Mouse (Mus musculus): Measurements from ENCODE around the gene Alkbh5. TPM values are rescaled to one million over a fixed set of nuclear protein-coding genes. Genes with fewer than 3 reads are reported as not detected.

Gene Alkbh5
- total RNA-seq (2014; fragmentation: Nextera tagmentation) (33.5 and 37.7 TPM in 2 replicates), total RNA-seq (2017) (25.4 and 28.1 TPM in 2 replicates)

DNA sequence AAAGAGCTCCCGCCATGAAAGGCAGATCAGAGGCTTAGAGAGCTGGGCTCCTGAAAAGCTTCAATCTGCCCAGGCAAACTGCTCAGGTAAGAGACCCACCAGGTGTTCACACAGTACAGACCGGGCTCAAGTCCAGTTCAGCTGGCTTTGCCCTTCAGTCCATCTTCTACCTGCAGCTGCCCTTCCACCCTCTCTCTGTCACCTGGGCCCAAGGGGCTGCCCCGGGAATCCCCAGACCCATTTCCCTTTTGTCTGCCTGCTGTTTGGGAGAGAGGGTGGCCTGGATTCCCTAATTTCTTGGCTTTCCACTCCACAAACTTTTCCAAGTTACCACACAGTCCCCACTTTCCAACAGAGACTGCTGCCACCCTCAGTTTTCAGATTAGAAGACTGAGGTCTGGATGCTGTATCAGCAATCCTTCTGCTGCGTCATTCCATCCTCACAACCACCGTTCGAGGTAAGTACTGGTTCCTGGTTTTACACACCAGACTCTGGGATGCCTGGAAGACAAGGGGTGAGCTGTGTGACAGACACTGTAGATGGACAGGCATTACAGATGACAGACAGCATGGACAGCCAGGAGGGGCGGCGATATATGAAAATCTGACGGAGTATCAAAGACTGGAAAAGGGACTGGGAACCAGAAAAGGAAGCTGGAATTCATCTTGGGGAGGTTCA lies at the start of gene Alkbh5:
Alkbh5 (plus strand) TSS at position 202 of the 679 bp plus-strand sequence.
- ATAC-seq (replicated peaks; ENCODE audit: low FRiP score, low TSS enrichment, poor library complexity, severe bottlenecking) = no peak

GRCm38 (mm10) chr11:60492726-60493125 lies 43.5 kb upstream of the Alkbh5 start:
- ATAC-seq (replicated peaks; ENCODE audit: low FRiP score, low TSS enrichment, poor library complexity, severe bottlenecking) = no peak

DNA sequence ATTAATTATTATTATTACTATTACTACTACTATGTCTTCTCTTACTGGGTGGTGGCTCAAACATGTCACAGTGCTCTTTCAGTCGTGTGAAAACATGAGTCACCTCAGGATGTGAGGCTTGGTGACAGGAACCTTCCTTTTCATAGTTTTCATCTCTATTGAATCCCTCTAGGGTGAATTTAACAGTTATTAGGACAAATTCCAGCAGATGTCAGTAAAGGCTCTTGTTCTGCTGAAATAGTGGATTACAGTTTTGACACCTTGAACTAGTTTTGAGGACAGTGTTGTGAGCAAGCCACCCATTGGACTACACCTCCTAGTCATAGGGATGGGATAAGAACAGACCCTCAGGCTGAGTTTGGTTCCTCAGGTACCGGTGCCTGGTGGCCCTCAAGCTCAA lies 40.5 kb upstream of the Alkbh5 start:
- ATAC-seq (replicated peaks; ENCODE audit: low FRiP score, low TSS enrichment, poor library complexity, severe bottlenecking) = no peak

GRCm38 (mm10) chr11:60507281-60507680 lies 28.9 kb upstream of the Alkbh5 start:
- ATAC-seq (replicated peaks; ENCODE audit: low FRiP score, low TSS enrichment, poor library complexity, severe bottlenecking) = no peak

- ATAC-seq (replicated peaks; ENCODE audit: low FRiP score, low TSS enrichment, poor library complexity, severe bottlenecking) = peak; percentile 82
These were observed 27.2 kb upstream of the Alkbh5 start for GRCm38 (mm10) chr11:60508950-60509349.

DNA sequence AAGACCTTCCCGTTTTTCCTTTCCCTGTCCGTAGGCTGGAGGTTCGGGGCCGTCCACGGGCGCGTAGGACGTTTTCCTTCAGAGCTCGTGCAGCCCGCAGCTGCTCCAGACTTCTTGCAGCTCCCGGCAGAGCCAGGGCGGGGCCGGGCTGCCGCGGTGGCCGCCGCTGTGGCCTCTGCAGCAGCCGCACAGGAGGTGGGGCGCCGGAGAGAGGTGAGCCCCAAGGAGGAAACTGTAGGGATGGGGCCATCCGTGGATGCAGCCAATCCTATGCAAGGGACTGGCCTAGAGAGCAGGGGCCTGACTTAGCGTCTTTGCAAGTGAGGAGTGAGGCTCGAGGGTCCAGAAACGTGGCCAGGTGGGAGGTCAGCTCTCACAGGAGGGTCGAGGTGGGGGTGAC lies 26.7 kb upstream of the Alkbh5 start:
- ATAC-seq (replicated peaks; ENCODE audit: low FRiP score, low TSS enrichment, poor library complexity, severe bottlenecking) = peak; percentile 50

DNA sequence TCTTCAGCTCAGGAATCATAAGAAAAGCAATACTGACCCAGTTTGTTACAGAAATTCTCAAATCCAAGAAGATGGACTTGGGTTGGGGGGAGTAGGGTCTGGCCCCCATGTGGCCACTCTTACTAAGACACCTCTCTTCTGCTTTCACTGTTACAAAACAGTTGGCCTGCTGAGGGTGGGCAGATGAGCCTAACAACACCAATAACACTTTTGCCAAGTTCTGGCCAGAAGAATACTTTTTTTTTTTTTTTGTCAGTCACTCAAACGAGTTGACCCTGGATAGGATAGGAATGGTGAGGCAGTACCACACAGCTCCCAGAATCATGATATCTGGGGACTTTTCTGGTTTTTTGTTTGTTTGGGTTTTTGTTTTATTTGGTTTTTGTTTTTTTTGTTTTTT lies 24.3 kb upstream of the Alkbh5 start:
- ATAC-seq (replicated peaks; ENCODE audit: low FRiP score, low TSS enrichment, poor library complexity, severe bottlenecking) = no peak

DNA sequence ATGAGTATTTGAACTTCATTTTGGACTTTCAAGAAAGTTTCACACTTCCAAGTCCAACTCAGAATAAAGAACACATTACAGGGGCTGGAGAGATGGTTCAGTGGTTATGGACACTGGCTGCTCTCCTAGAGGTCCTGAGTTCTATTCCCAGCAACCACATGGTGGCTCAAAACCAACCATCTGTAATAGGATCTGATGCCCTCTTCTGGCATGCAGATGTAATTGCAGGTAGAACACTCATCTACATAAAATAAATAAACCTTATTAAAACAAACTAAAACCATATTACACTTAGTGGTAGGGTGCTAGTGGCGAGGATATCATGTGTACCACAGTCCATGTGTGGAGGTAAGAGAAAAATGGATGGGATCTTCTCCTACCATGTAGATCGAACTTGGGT lies 23.7 kb upstream of the Alkbh5 start:
- no peak for ATAC-seq (replicated peaks; ENCODE audit: low FRiP score, low TSS enrichment, poor library complexity, severe bottlenecking)

GRCm38 (mm10) chr11:60514941-60515340 lies 21.2 kb upstream of the Alkbh5 start:
- ATAC-seq (replicated peaks; ENCODE audit: low FRiP score, low TSS enrichment, poor library complexity, severe bottlenecking) = no peak

- ATAC-seq (replicated peaks; ENCODE audit: low FRiP score, low TSS enrichment, poor library complexity, severe bottlenecking) = no peak
These were observed 17.9 kb upstream of the Alkbh5 start for GRCm38 (mm10) chr11:60518305-60518704.

GRCm38 (mm10) chr11:60522027-60522426 lies 14.2 kb upstream of the Alkbh5 start:
- ATAC-seq (replicated peaks; ENCODE audit: low FRiP score, low TSS enrichment, poor library complexity, severe bottlenecking) = no peak

- no peak for ATAC-seq (replicated peaks; ENCODE audit: low FRiP score, low TSS enrichment, poor library complexity, severe bottlenecking)
These were observed 13.4 kb upstream of the Alkbh5 start for GRCm38 (mm10) chr11:60522661-60523365.

- no peak for ATAC-seq (replicated peaks; ENCODE audit: low FRiP score, low TSS enrichment, poor library complexity, severe bottlenecking)
These were observed 9.7 kb upstream of the Alkbh5 start for GRCm38 (mm10) chr11:60526461-60526860.

GRCm38 (mm10) chr11:60535676-60536075 lies 505 bp upstream of the Alkbh5 start:
- ATAC-seq (replicated peaks; ENCODE audit: low FRiP score, low TSS enrichment, poor library complexity, severe bottlenecking) = no peak

- ATAC-seq (replicated peaks; ENCODE audit: low FRiP score, low TSS enrichment, poor library complexity, severe bottlenecking) = peak; percentile 54
These were observed 782 bp downstream of the Alkbh5 start for GRCm38 (mm10) chr11:60536859-60537467.

DNA sequence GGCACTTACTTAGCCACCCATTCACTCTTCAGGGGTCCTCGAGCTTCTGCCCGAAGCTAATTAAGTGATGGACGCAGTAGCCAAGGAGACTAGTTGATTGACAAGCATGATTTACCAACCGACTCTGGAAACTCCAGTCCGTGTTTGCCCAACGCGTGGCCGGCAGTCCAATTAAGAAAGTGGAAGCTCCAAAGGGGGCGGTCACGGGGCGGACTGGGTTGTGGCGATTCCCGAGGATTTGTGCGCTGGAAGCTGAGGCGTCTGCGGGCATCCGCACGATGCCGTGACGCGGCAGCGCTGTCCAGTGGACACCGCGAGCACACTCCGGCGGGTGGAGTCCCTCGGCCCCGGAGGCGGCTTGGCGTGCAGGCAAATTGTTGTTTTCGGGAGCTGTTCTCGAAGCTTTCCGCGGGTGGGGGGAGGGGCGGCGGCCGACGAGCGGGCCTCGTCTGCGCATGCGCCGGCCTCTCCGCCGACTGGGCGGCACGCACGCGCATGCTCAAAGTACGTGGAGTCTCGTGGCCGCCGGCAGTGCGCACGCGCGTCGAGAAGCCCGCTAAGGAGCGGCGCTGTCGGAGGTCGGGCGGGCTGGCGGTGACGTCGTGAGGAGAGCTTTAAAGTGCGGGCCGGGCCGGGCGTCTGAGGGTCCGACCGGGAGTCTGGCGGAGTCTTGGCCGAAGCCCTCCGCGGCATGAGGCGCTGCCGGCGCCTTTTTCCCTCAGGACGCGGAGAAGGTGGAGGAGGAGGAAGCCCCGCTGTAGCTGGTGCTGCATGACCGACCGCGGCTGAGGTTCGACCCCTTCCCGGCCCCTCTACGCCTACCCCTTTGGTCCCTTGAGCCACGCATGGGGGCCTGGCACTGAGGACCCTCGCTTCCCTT lies 1.5 kb downstream of the Alkbh5 start:
- ATAC-seq (replicated peaks; ENCODE audit: low FRiP score, low TSS enrichment, poor library complexity, severe bottlenecking) = peak; percentile 75

- ATAC-seq (replicated peaks; ENCODE audit: low FRiP score, low TSS enrichment, poor library complexity, severe bottlenecking) = peak; percentile 49
These were observed 2.4 kb downstream of the Alkbh5 start for GRCm38 (mm10) chr11:60538371-60539281.

GRCm38 (mm10) chr11:60539540-60539939 lies 3.4 kb downstream of the Alkbh5 start:
- ATAC-seq (replicated peaks; ENCODE audit: low FRiP score, low TSS enrichment, poor library complexity, severe bottlenecking) = no peak
